Mouse (Mus musculus): ENCODE measurements around the gene Pou6f1. TPM values are rescaled to one million over a fixed set of nuclear protein-coding genes. Genes with fewer than 3 reads are reported as not detected.
A peak's percentile ranks its signal among the peaks of the same experiment; 100 is the strongest.
"Not testable (repeated sequence)": the region's sequence is repeated elsewhere in the genome, so short reads cannot be mapped to it uniquely, and the experiment has no call there.

Pou6f1 gene
- polyA plus RNA-seq, 1 experiment from 2014 or later: 36.4 TPM

- Histone ChIP-seq H3K4me1 (peaks cover 12% of the 10 kb centered on the region), H3K9me3 (replicated peaks) (no peaks in the 10 kb centered on the region), H3K9ac (no peak overlapping the region), H3K4me2 (no peak overlapping the region), H3K27me3 (peaks cover 42% of the 10 kb centered on the region), H3K36me3 (ENCODE audit: poor library complexity, severe bottlenecking) (no peaks in the 10 kb centered on the region), H3K27ac (no peak overlapping the region), H3K4me3 (no peak overlapping the region)
- 89% methylated on average over 12 of the region's 12 CpGs for WGBS
- no peak for ATAC-seq
Measured at GRCm38 (mm10) chr15:100631454-100632170, 31.8 kb upstream of the Pou6f1 start.

DNA sequence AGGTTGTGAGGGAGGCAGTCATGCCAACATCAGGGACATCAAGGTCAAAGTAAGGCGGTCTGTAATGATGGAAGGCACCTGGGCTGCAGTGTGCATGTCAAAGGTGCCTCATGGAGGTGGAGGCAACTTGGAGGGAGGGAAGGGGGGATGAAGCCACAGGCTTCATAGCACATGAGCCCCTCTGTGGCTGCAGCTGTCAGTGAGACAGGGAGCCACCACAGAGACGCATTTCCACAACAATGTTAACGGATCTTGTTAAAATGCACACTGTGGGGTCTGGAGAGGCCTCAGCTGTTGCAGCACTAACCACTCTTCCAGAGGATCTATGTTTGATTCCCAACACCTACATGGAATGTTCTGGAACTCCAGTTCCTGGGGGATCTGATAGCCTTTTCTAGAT lies 30.3 kb upstream of the Pou6f1 start:
- 0 out of 2 replicates have a peak, but pooled peaks cover 7% of the 10 kb centered on the region for H3K4me1 ChIP-seq
- WGBS: 53% methylated on average over 3 of the region's 3 CpGs
- no peak for ATAC-seq

GRCm38 (mm10) chr15:100628797-100629196 lies 29.0 kb upstream of the Pou6f1 start:
- Histone ChIP-seq H3K9me3 (replicated peaks) (no peaks in the 10 kb centered on the region), H3K27me3 (peaks cover 16% of the 10 kb centered on the region), H3K4me2 (no peak overlapping the region), H3K36me3 (ENCODE audit: poor library complexity, severe bottlenecking) (no peaks in the 10 kb centered on the region), H3K4me1 (0 out of 2 replicates have a peak, but pooled peaks cover 7% of the 10 kb centered on the region), H3K4me3 (no peak overlapping the region), H3K27ac (no peak overlapping the region), H3K9ac (no peak overlapping the region)
- 62% methylated on average over 7 of the region's 7 CpGs for WGBS
- ATAC-seq: no peak

More for the DNA sequence above, 30.3 kb upstream of the Pou6f1 start:
- peaks cover 27% of the 10 kb centered on the region for H3K27me3 ChIP-seq
- no peak overlapping the region for H3K27ac ChIP-seq
- no peaks in the 10 kb centered on the region for H3K9me3 ChIP-seq (replicated peaks)
- no peaks in the 10 kb centered on the region for H3K36me3 ChIP-seq (ENCODE audit: poor library complexity, severe bottlenecking)
- no peak overlapping the region for H3K4me3 ChIP-seq
- H3K9ac ChIP-seq: no peak overlapping the region
- H3K4me2 ChIP-seq: no peak overlapping the region

GRCm38 (mm10) chr15:100627774-100628370 lies 28.1 kb upstream of the Pou6f1 start:
- H3K4me3 ChIP-seq: no peak overlapping the region
- H3K4me1 ChIP-seq: 0 out of 2 replicates have a peak, but pooled peaks cover 7% of the 10 kb centered on the region
- no peak overlapping the region for H3K4me2 ChIP-seq
- no peak overlapping the region for H3K27ac ChIP-seq
- ATAC-seq: no peak
- WGBS: 3% methylated on average over 10 of the region's 11 CpGs
- no peak overlapping the region for H3K9ac ChIP-seq
- H3K9me3 ChIP-seq (replicated peaks): no peaks in the 10 kb centered on the region
- peaks cover 11% of the 10 kb centered on the region; the same call in 1 of the 2 replicates for H3K27me3 ChIP-seq
- H3K36me3 ChIP-seq (ENCODE audit: poor library complexity, severe bottlenecking): no peaks in the 10 kb centered on the region

DNA sequence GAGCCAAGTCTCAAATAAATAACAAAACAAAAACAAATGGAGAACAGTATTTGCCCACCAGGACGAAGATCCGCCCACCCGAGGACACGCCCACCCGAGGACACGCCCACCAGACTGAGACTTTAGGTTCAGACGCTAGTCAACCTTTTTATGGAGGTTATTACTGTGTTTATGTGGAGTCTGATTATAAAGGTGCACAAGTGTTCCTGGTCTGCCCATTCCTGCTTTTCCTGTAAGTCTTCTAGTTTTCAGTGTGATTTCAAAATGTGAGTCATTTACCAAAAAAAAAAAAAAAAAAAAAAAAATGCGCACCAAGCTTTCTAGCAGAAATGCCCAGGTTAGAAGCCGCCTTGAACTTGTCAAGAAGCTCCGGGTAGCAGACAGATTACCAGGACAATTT lies 27.5 kb upstream of the Pou6f1 start:
- ATAC-seq: no peak
- no peak overlapping the region for H3K27ac ChIP-seq
- no peaks in the 10 kb centered on the region for H3K36me3 ChIP-seq (ENCODE audit: poor library complexity, severe bottlenecking)
- H3K9me3 ChIP-seq (replicated peaks): no peaks in the 10 kb centered on the region
- WGBS: 18% methylated on average over 10 of the region's 10 CpGs
- H3K4me2 ChIP-seq: no peak overlapping the region
- H3K4me3 ChIP-seq: no peak overlapping the region
- peaks cover 5% of the 10 kb centered on the region; the same call in 1 of the 2 replicates for H3K27me3 ChIP-seq
- H3K9ac ChIP-seq: no peak overlapping the region
- 0 out of 2 replicates have a peak, but pooled peaks cover 7% of the 10 kb centered on the region for H3K4me1 ChIP-seq

DNA sequence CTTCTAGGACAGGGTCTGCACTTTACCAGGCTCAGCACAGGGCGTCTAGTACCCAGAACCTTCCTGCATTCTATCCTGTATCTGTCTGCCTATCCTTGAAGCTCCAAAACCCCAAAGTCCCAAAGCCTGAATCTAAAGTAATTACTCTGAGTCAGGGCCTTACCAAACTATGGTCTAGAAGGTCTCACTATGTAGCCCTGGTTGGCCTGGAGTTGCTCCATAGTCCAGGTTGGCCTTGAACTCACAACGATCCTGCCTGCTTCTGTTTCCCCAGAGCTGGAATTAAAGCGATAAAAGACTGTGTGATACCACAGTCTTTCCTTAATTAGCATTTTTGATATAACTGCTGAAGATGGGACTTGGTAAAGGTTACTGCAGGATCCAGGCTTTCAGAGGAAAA lies 24.7 kb upstream of the Pou6f1 start:
- WGBS: 80% methylated on average over 3 of the region's 3 CpGs
- ATAC-seq: no peak
- peaks cover 23% of the 10 kb centered on the region for H3K36me3 ChIP-seq (ENCODE audit: poor library complexity, severe bottlenecking)
- 0 out of 2 replicates have a peak, but pooled peaks cover 7% of the 10 kb centered on the region for H3K4me1 ChIP-seq
- no peak overlapping the region for H3K4me2 ChIP-seq
- H3K27me3 ChIP-seq: no peaks in the 10 kb centered on the region
- H3K4me3 ChIP-seq: no peak overlapping the region
- no peak overlapping the region for H3K9ac ChIP-seq
- H3K27ac ChIP-seq: no peak overlapping the region
- H3K9me3 ChIP-seq (replicated peaks): no peaks in the 10 kb centered on the region

GRCm38 (mm10) chr15:100623754-100624153 lies 24.0 kb upstream of the Pou6f1 start:
- ATAC-seq: no peak
- no peak overlapping the region for H3K27ac ChIP-seq
- H3K27me3 ChIP-seq: no peaks in the 10 kb centered on the region
- no peaks in the 10 kb centered on the region for H3K9me3 ChIP-seq (replicated peaks)
- H3K4me2 ChIP-seq: no peak overlapping the region
- H3K4me1 ChIP-seq: 0 out of 2 replicates have a peak, but pooled peaks cover 7% of the 10 kb centered on the region
- H3K36me3 ChIP-seq (ENCODE audit: poor library complexity, severe bottlenecking): peaks cover 30% of the 10 kb centered on the region
- WGBS: 86% methylated on average over 9 of the region's 9 CpGs
- no peak overlapping the region for H3K4me3 ChIP-seq
- no peak overlapping the region for H3K9ac ChIP-seq

DNA sequence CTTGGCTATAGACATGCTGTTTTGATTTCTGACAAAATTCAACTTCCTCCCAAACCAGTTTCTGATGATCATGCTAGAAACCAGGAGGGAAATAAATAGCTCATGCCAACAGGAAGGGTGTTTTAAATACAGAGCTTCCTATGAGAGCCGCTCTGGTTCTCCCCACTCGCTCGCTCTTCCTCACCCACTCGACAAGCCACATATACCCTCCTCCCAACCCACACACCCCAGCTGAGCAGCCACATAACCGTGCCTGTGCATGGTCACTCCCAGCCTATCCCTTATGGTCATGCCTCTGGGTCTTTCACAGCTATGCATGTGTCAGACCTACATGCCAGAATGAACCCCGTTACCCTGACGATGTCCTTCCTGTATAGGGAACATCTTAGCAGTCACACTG lies 22.4 kb upstream of the Pou6f1 start:
- peaks cover 45% of the 10 kb centered on the region for H3K36me3 ChIP-seq (ENCODE audit: poor library complexity, severe bottlenecking)
- no peaks in the 10 kb centered on the region for H3K27me3 ChIP-seq
- no peaks in the 10 kb centered on the region for H3K9me3 ChIP-seq (replicated peaks)
- no peak overlapping the region for H3K4me3 ChIP-seq
- WGBS: 89% methylated on average over 7 of the region's 7 CpGs
- H3K9ac ChIP-seq: no peak overlapping the region
- no peaks in the 10 kb centered on the region for H3K4me1 ChIP-seq
- no peak for ATAC-seq
- no peak overlapping the region for H3K27ac ChIP-seq
- H3K4me2 ChIP-seq: no peak overlapping the region

GRCm38 (mm10) chr15:100621671-100622070 lies 21.9 kb upstream of the Pou6f1 start:
- H3K4me2 ChIP-seq; ATAC-seq; H3K9me3 ChIP-seq (replicated peaks); H3K4me1 ChIP-seq; H3K4me3 ChIP-seq; H3K27me3 ChIP-seq; H3K9ac ChIP-seq; H3K27ac ChIP-seq: not testable (repeated sequence)
- peaks cover 48% of the 10 kb centered on the region for H3K36me3 ChIP-seq (ENCODE audit: poor library complexity, severe bottlenecking)
- WGBS: 87% methylated on average over 9 of the region's 9 CpGs

GRCm38 (mm10) chr15:100619200-100619599 lies 19.4 kb upstream of the Pou6f1 start:
- Histone ChIP-seq H3K4me1 (peaks cover 15% of the 10 kb centered on the region), H3K4me2 (no peak overlapping the region), H3K4me3 (no peak overlapping the region), H3K9ac (no peak overlapping the region), H3K36me3 (ENCODE audit: poor library complexity, severe bottlenecking) (peaks cover 48% of the 10 kb centered on the region), H3K9me3 (replicated peaks) (no peaks in the 10 kb centered on the region), H3K27ac (no peak overlapping the region), H3K27me3 (no peaks in the 10 kb centered on the region)
- ATAC-seq: no peak
- WGBS: 89% methylated on average over 7 of the region's 7 CpGs

- Histone ChIP-seq H3K9ac (peak overlapping the region; percentile 82), H3K4me3 (peak overlapping the region; percentile 86), H3K27ac (peak overlapping the region; percentile 93), H3K27me3 (no peaks in the 10 kb centered on the region), H3K4me2 (peak overlapping the region; percentile 88), H3K36me3 (ENCODE audit: poor library complexity, severe bottlenecking) (peaks cover 41% of the 10 kb centered on the region), H3K4me1 (peaks cover 25% of the 10 kb centered on the region), H3K9me3 (replicated peaks) (no peaks in the 10 kb centered on the region)
- under 1% methylated on average over 19 of the region's 19 CpGs for WGBS
- peak; percentile 11 for ATAC-seq
Measured at GRCm38 (mm10) chr15:100616221-100616620, 16.4 kb upstream of the Pou6f1 start.

DNA sequence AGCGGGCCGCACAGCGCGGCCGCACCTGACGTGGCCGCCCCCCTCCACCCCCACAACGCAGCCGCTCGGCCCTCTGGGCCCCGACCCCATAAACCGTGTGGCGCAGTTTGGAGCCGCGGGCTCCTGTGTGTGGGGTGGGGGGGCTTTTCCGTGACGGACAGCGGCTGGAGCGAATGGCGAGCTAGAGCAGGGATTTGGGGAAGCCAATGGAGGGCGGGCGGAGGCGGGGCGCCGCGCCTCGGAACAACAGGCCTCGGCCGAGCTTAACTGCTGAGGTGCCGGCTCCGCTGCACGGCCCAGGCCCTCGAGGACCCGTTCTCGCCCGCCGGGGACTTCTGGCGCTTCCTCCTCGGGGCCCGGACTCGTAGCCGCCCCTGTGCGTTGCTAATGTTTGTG lies 16.0 kb upstream of the Pou6f1 start:
- ATAC-seq: peak; percentile 85
- H3K4me1 ChIP-seq: peaks cover 25% of the 10 kb centered on the region
- no peaks in the 10 kb centered on the region for H3K27me3 ChIP-seq
- H3K27ac ChIP-seq: peak overlapping the region; percentile 93
- no peaks in the 10 kb centered on the region for H3K9me3 ChIP-seq (replicated peaks)
- H3K9ac ChIP-seq: peak overlapping the region; percentile 82
- 0% methylated on average over 35 of the region's 43 CpGs for WGBS
- peak overlapping the region; percentile 86 for H3K4me3 ChIP-seq
- H3K4me2 ChIP-seq: peak overlapping the region; percentile 88
- H3K36me3 ChIP-seq (ENCODE audit: poor library complexity, severe bottlenecking): peaks cover 38% of the 10 kb centered on the region

Measured in forebrain, embryonic 13.5 days (tissue).